Mouse (Mus musculus) thymus, adult 2 months (tissue): Measurements from ENCODE around the gene Ube2k. TPM values are rescaled to one million over a fixed set of nuclear protein-coding genes. Genes with fewer than 3 reads are reported as not detected.
A peak's percentile ranks its signal among the peaks of the same experiment; 100 is the strongest.

Source experiments
- DNase-seq: peaks from one replicate; pipeline ENCODE4 v3.0.0; 2021
- H3K27ac ChIP-seq: fragments of 200-500 bp; 2 replicates; pipeline ENCODE4 v1.5.1; 2012; ENCODE audit warnings: low read length, control low read depth; ENCODE audit not compliant: control insufficient read depth, insufficient read depth
- H3K27me3 ChIP-seq: fragments of 200-500 bp; 2 replicates; pipeline ENCODE4 v1.6.1; 2012; ENCODE audit warnings: mild to moderate bottlenecking, low read length, moderate library complexity, mixed read lengths; ENCODE audit not compliant: control insufficient read depth, insufficient read depth
- H3K36me3 ChIP-seq: fragments of 200-500 bp; 2 replicates; pipeline ENCODE4 v1.6.1; 2012; ENCODE audit warnings: mild to moderate bottlenecking, low read length, moderate library complexity; ENCODE audit not compliant: control insufficient read depth, insufficient read depth
- H3K4me1 ChIP-seq: fragments of 200-500 bp; replicated peaks from 2 replicates; pipeline ENCODE4 v1.6.1; 2012; ENCODE audit warnings: low read length; ENCODE audit not compliant: control insufficient read depth, insufficient read depth
- H3K4me3 ChIP-seq: fragments of 200-500 bp; 2 replicates; pipeline ENCODE4 v1.5.1; 2012; ENCODE audit warnings: mild to moderate bottlenecking, low read length, control low read depth, moderate library complexity; ENCODE audit not compliant: control insufficient read depth, insufficient read depth
- CTCF ChIP-seq: fragments of 200-500 bp; IDR thresholded peaks from 2 replicates; pipeline ENCODE4 v1.5.1; 2012; ENCODE audit warnings: mild to moderate bottlenecking, control low read depth, low read length, moderate library complexity, borderline replicate concordance; ENCODE audit not compliant: control insufficient read depth, poor library complexity, insufficient read depth; ENCODE audit errors: extremely low read depth
- POLR2A ChIP-seq: fragments of 200-500 bp; IDR thresholded peaks from 2 replicates; pipeline ENCODE4 v1.6.1; 2012; ENCODE audit warnings: mild to moderate bottlenecking, low read length, control low read depth, moderate library complexity; ENCODE audit not compliant: control insufficient read depth, poor library complexity, insufficient read depth; ENCODE audit errors: extremely low read depth
- WGBS: fragments of 180-500 bp; shearing (Covaris S2); methylation state at CpG from one replicate; pipeline ENCODE4 v1.1.7; 2018; 5-methylcytosine and 5-hydroxymethylcytosine counted together
- polyA plus RNA-seq: library from polyadenylated mRNA; depleted of rRNA; stranded (reverse); fragments of >200 nt; gene quantifications from 2 replicates; pipeline ENCODE4 v1.2.3, GENCODE M21; 2012

Gene Ube2k
- polyA plus RNA-seq, 1 experiment = 21.7 TPM

- TF ChIP-seq POLR2A (no peak), CTCF (peak; percentile 36; the same call in 1 of the 2 replicates)
- Histone ChIP-seq H3K27ac (peak overlapping the region; percentile 69), H3K36me3 (no peaks in the 10 kb centered on the region), H3K27me3 (no peaks in the 10 kb centered on the region), H3K4me3 (peak overlapping the region; percentile 63), H3K4me1 (peaks cover 6% of the 10 kb centered on the region)
- WGBS = under 1% methylated on average over 53 of the region's 59 CpGs
- peak; percentile 46 for DNase-seq
Observed at GRCm38 (mm10) chr5:65537420-65538071, 513 bp downstream of the Ube2k start.

GRCm38 (mm10) chr5:65538121-65538520 lies 1.1 kb downstream of the Ube2k start:
- peak overlapping the region; percentile 63 for H3K4me3 ChIP-seq
- H3K27me3 ChIP-seq = no peaks in the 10 kb centered on the region
- WGBS = 1% methylated on average over 4 of the region's 4 CpGs
- DNase-seq = no peak
- no peaks in the 10 kb centered on the region for H3K36me3 ChIP-seq
- H3K27ac ChIP-seq = peak overlapping the region; percentile 69
- TF ChIP-seq CTCF (no peak), POLR2A (no peak)
- peaks cover 6% of the 10 kb centered on the region for H3K4me1 ChIP-seq

- DNase-seq = no peak
- TF ChIP-seq CTCF (no peak), POLR2A (no peak)
- no peak overlapping the region for H3K27ac ChIP-seq
- H3K4me3 ChIP-seq = no peak overlapping the region
- WGBS = 49% methylated on average over 4 of the region's 4 CpGs
- H3K36me3 ChIP-seq = no peaks in the 10 kb centered on the region
- H3K4me1 ChIP-seq = peaks cover 6% of the 10 kb centered on the region
- no peaks in the 10 kb centered on the region for H3K27me3 ChIP-seq
Observed at GRCm38 (mm10) chr5:65538829-65539228, 1.8 kb downstream of the Ube2k start.

GRCm38 (mm10) chr5:65539786-65540185 lies 2.8 kb downstream of the Ube2k start:
- Histone ChIP-seq H3K4me1 (peaks cover 6% of the 10 kb centered on the region), H3K36me3 (no peaks in the 10 kb centered on the region), H3K27me3 (no peaks in the 10 kb centered on the region), H3K4me3 (no peak overlapping the region), H3K27ac (no peak overlapping the region)
- DNase-seq = no peak
- 85% methylated on average over 3 of the region's 3 CpGs for WGBS
- TF ChIP-seq POLR2A (no peak), CTCF (no peak)

- 73% methylated on average over 3 of the region's 3 CpGs for WGBS
- Histone ChIP-seq H3K27me3 (no peaks in the 10 kb centered on the region), H3K4me1 (peaks cover 4% of the 10 kb centered on the region), H3K4me3 (no peak overlapping the region), H3K27ac (no peak overlapping the region), H3K36me3 (no peaks in the 10 kb centered on the region)
- DNase-seq = no peak
- TF ChIP-seq CTCF (no peak), POLR2A (no peak)
Observed at GRCm38 (mm10) chr5:65541889-65542288, 4.9 kb downstream of the Ube2k start.

GRCm38 (mm10) chr5:65543491-65543890 lies 6.5 kb downstream of the Ube2k start:
- 87% methylated on average over 1 of the region's 1 CpGs for WGBS
- H3K4me3 ChIP-seq = no peak overlapping the region
- DNase-seq = no peak
- no peaks in the 10 kb centered on the region for H3K36me3 ChIP-seq
- no peak overlapping the region for H3K27ac ChIP-seq
- peaks cover 4% of the 10 kb centered on the region for H3K4me1 ChIP-seq
- no peaks in the 10 kb centered on the region for H3K27me3 ChIP-seq
- no peak for TF ChIP-seq CTCF
- TF ChIP-seq POLR2A = no peak
